Mouse (Mus musculus) brain, adult 2 months (tissue): ENCODE measurements at regions not wholly inside any gene's neighbourhood (a gene's known extent, or its start where the extent isn't known, plus 50 kb on each side); places are given as distances from the start of the nearest gene placed in this dataset.

ENCODE experiments used
- DNase-seq: peaks from one replicate; pipeline ENCODE4 v3.0.0; 2011; ENCODE audit warnings: low read depth, low spot score

GRCm38 (mm10) chr3:101694311-101694710 lies 89.8 kb upstream of the Atp1a1 start:
- peak; percentile 63 for DNase-seq

DNA sequence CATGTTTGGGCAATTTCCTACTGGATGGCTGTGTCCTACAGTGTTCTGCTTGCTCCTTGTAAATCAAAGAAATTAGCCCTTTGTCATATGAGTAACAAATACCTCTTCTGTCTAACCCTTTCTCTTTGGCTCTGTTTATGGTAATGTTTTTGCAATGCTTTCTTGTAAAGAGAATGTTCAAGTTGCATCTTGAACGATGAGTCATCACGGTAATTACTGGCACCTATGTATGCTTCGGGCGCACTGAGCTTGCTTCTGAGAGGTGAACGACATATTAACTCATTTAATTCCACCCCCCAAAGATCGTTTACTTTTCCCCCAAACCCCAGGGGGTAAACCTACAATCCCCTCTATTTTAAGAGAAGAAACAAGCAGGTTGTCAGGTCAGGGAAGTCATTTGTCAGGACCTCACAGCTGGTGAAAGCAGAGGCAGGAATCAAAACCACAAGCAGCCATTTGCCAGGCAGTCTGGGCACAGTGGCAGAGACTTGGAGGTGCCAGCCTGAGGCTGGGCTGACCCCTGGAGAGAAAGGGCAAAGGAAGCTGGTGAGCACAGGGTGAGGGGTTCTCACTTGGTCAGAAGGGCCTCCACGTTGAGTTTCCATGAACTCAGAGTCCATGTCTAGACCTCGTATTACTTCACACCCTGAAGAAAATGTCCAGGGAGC lies 87.6 kb upstream of the Atp1a1 start:
- peak; percentile 44 for DNase-seq

- DNase-seq = no peak
These were observed 86.3 kb upstream of the Atp1a1 start for GRCm38 (mm10) chr3:101690779-101691178.

DNA sequence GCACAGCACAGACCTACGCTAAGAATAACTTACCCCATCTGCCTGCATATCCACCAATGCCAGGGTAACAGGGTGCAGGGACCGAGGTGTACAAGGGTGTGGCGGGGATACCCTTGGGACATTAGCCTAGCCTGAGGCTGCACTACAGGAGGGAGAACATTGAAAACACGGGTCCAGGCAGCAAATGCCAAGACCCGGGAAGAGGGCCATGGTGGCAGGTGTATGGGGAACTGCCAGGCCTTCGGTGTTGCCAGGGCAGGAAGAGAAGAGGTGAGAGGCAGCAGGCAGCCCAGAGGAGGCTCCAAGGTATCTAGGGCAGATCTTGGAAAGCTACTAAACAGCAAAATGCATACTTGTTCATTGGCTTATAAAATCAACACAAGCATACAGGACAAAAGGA lies 85.7 kb upstream of the Atp1a1 start:
- DNase-seq = peak; percentile 98

DNA sequence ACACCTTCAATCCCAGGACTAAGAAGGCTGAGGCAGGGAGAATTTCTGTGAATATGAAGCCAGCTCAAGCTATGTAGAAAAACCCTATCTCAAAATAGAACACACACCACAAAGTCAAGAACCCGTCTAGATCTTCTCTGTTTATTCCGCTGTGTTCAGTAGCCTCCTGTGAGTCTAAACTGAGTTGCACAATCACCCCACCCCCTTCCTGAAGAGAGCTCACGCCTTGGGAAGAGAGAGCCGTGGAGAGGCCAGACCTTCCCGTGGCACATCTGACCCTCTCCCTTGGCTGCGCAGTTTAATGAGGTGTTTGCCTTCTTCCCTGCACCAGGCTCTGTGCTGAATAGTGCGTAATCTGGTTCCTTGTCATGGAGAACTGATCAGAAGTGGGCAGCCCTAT lies 80.7 kb upstream of the Atp1a1 start:
- DNase-seq = no peak

- no peak for DNase-seq
These were observed 68.5 kb upstream of the Atp1a1 start for GRCm38 (mm10) chr3:101672943-101673342.

- DNase-seq = peak; percentile 39
These were observed 66.1 kb upstream of the Atp1a1 start for GRCm38 (mm10) chr3:101670561-101671001.

DNA sequence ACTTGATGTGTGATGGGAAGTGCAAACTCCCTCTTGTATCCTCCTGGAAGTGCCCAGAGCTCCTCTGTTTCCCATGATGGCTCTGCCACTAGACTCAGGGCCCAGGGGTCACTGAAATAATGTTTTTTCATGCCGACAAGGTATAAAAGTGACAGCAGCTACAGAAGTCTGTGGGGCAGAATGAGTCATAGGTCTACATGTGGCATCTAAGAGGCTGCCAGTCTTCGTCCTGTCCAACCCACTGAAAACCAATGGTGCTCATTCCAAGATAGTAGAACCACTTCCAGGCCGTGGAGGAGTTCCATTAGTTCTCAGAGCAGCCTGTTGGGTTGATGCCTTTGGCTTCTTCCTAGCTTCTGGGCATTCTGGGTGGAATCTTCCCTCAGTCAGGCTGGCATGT lies 65.3 kb upstream of the Atp1a1 start:
- peak; percentile 58 for DNase-seq

GRCm38 (mm10) chr3:101667767-101668387 lies 63.4 kb upstream of the Atp1a1 start:
- no peak for DNase-seq

DNA sequence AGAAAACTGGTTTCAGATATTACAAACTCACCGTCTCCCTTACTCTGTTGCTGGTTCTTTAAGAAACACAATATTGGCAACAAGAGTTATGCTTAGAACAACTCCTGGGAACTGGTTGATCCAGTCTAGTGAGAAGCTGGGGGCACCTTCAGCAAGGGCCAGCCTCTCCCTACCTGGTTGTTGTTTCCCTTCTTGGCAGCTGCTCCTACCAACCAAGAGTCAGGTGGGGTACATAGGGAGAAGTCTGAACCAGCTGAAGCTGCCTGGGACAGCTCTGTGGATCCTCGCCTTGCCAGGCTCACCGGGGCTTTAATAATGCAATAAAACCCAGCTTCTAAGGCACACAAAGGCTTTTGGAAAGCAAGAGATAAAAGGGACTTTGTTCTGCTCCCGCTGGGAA lies 62.7 kb upstream of the Atp1a1 start:
- no peak for DNase-seq

DNA sequence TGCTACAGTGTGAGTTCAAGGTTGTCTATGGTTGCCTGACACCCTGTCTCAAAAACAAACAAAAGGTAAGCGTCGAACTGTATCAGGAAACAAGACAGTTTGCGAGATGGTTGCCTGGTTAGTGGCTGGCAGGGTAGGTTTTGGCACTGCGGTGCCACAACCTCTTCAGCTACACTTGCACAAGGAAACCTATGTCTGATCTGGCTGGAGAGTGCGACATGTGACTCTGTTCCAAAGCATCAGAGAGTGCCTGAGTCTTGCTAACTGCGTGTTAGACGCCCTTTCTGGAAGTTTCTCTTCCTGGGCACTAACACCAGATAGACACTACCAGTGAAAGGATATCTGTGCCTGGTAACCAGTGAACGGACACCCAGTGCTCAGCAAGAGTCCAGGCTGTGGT lies 62.1 kb upstream of the Atp1a1 start:
- no peak for DNase-seq

DNA sequence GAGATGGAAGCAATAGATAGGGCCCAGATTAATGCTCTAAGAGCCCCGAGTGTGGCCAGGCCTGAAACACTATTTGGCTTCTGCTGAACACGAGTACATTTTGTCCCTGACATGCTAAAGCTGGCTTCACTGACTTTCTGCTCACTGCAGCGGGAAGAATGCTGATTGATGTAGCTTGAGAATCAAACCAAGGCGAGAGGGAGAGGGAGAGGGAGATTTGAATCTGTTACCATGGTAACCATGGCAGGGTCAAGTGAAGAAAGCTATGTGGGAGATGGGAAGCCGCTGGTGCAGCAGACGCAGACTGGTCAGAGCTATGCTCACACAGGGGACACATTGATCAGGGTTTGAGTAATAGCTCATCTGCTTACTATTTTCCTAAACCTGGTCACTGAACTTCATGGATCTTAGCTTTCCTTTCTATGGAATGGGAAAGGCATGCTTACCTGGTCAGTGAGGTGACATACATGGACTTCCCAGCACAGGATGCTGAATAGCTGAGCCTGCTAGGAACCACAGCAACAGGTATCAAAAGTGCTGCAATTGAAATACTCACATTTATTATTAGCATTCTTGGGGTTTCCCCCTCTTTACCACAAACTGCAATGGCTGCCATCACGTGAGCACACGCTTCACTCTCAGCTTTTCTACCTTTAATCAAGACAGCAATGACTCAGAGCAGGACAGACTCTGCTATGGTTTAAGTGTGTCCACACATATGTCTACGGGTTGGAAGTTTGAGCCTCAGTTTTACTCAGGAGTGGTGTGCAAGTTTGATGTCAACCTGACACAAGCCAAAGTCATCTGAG lies 56.9 kb upstream of the Atp1a1 start:
- DNase-seq = peak; percentile 78

- no peak for DNase-seq
These were observed 56.2 kb upstream of the Atp1a1 start for GRCm38 (mm10) chr3:101660635-101661034.

- DNase-seq = peak; percentile 65
These were observed 55.7 kb upstream of the Atp1a1 start for GRCm38 (mm10) chr3:101660176-101660575.

DNA sequence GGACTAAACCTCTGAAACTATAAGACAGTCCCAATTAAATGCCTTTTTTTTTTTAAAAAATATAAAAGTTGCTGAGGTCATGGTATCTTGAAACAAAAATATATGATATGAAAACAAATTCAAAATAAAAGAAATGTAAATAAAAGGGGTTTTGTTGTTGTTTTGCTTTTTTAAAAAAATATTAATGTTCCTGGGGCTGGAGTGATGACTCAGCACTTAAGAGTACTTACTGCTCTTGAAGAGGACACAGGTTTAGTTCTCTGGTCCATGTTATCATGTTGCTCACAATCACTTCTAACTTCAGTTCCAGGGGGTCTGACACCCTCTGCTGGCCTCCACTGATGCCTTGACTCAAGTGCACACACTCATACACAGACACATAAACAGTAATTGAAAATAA lies 53.5 kb upstream of the Atp1a1 start:
- no peak for DNase-seq

GRCm38 (mm10) chr3:101654720-101655119 lies 50.2 kb upstream of the Atp1a1 start:
- no peak for DNase-seq
